Mouse (Mus musculus) cerebellum, adult 9-11 months (tissue): ENCODE results near the gene Tpsg1.

Experiments
- DNase-seq: peaks from one replicate; pipeline ENCODE4 v3.0.0; 2022

Tpsg1 gene

DNA sequence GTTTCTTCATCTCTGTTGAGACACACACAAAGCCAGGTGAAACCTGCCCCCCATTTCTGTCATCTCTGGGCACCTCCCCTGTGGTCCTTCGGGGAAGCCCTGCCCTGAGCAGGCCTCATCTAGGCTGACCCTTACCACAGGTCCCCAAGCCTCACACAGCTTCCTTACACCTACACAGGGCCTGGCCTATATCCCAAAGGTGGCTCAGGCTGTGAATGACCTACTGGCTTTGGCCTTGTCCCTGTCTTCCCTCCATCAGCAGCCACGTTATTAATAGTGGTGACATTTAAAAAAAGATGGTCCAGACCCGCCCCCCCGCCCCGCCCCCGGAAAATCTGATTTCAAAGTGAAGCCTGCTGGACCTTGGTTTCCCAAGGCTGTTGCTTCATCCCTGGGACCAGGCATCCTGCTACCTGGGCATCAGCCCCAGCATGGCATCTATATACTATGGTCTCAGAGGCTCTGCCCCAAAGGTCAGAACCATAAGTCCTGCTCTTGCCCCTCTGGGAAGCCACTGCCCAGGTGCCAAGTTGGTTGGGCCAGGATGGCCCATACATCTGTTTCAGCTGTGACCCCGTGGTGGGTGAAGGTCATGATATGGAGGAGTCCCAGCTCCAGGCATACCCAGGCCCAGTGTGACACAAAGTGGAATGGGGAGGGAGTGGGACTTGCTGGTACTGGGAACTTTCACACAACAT lies 39.4 kb downstream of the Tpsg1 start:
- no peak for DNase-seq

DNA sequence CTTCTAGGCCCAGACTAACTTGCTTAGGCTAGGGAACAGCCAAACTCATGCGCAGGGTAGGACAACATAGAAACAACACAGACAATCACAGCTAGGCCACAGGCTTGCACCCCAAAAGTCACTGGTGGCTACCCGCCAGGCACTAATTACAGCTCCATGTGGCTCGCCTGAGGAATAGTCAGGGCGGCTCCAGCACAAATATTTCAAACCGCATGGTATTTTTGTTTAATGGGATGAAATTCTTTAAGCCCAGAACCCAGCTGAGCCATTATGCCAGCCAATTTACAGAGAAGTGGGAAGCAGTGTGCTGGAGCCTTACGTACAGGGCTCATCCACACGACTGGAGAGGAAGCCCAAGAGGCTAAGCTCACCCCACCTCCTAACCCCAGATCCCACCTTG lies 40.5 kb downstream of the Tpsg1 start:
- no peak for DNase-seq

DNA sequence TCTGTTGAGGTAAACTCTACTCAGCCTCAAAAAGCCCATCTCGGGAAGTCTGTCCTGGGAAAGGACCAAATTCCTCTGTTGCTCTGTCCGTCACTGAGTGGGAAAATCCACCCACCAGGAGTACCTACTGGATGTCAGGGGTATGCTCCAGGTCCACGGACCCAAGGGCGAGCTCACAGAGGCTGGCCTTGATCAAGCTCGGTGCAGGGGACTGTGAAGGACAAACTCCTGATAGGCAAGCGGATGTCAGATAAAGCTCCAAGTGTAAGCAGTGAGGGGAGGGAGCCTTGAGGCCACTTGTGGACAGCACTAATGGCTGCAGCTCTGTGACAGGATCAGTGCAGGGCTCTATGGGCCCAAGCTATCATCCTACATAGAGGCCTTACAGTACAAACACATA lies 41.1 kb downstream of the Tpsg1 start:
- DNase-seq: no peak

DNA sequence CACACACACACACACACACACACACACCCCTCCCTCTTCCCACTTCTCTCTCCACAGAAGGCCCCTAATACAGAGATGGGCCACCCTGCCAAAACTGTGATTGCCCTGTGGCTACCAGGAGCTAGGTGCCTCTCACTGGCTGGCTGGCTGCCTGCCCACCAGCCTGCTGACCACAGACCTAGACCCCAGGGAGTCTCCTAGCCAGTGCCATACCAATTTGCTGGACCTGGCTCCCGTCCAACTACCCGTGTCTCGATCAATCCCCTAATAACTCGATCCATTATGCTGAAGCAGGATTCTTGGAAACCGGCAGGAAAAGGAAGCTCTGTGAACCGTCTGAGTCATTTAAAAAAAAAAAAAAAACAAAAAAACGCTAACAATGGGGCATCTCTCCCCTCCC lies 41.7 kb downstream of the Tpsg1 start:
- DNase-seq: no peak

DNA sequence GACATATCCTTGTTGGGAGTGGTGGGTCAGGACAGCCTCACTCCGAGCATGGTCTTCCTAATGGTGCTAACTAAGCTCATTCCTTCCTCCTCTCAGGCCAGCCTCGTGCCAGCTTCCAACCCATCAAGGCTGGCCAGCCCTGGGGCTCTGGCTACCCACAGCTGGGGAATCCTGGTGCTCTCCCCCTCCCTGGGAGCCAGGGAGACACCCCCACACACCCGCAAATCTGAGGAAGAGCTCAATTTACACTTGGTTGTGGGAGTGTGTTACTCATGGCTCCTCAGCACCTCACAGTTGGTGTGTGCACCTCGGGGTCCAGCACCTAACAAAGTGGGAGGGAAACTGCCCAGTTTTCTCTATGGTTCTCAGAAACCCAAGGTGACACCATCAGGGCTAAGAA lies 42.2 kb downstream of the Tpsg1 start:
- DNase-seq: no peak

DNA sequence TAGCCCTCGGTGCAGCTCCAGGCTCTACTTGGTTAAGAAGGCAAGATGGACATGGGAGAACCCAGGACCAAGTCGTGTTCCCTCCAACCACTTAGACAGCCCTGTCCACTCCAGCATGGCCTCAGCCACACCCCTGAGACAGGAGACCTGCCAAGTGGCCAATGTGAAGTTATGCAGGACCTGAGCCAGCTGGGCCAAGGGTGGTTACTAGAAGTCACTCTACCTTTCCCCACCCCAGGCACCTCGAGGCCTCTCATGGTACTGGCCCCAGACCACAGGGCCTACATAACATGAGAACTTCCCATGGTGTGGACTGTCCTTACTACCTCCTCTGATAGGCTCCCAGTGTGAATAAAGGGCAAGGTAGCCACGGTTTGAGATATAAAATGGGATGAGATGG lies 45.1 kb downstream of the Tpsg1 start:
- DNase-seq: no peak

DNA sequence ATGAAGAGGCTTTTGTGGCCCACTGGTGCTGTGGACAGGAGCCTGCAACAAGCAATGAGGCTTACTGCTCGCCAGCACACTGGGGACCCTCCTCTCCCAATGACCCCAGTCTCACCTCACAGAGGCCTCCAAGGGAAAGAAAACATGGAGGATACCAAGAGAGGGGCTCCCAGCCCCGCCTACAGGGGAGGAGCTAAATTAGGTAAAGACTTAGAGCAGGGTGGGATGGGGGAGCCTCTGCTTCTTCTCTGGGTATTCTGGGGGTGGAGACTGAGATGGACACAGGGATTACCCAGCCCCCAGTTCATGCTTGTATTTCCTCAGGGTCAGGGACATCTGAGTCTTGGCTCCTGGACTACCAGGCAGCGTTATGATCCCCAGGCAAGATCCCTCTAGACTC lies 45.8 kb downstream of the Tpsg1 start:
- no peak for DNase-seq

DNA sequence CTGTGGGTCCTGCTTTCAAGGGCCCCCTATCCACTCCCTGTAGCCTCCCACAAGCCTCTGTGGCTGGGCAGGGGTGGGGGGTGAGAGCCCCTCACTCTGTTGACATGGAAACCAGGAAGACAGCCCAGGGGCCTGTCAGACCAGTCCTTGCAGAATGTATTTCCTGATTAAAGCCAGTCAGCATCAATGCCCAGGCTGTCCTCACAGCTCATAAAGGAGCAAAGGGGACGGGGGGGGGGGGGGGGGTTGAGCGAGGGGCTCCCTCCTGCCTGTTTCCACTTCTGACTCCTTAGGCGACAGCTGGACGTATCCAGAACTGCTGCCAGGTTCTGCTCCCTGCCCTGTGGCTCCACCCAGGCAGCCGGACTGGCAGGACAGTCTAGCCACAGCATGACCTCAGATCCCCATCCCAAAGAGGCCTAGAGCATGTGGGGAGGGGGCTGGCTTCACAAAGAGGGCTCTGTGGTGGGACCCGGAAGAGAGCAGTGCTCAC lies 46.4 kb downstream of the Tpsg1 start:
- DNase-seq: no peak

DNA sequence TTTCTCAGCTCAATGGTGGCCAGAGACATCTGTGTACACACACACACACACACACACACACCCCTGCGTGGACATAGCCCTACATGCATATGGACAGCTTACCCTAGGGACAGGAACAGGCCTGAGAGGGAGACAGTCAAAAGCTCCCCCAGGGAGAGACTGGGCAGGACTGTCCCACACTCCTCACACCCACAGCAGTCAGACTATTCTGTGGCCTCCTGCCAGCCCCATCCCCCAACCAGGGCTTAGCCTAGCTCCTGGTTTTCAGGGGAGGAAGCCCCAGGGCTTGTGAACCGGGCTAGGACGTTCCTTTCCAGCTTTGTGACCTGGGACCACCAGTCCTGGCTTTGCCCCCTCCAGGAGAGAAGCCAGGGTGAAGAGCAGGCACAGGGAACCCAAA lies 47.1 kb downstream of the Tpsg1 start:
- no peak for DNase-seq

DNA sequence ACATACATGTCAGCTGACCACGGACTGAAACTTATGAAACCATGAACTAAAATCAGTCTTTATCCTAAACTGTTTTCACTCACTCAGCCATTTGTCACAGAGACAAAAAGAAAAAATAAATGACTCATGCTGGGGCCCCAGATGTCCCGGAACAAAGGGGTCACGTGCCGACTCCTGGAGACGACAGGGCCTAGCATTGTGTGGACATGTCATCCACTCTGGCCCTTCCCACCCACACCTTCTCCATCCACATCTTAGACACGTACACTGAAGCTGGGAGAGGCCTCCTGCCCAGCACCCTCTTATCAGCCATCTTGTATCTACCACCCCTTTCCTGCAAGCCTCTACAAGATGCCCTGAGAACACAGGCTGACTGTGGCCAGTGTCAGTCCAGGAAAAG lies 48.9 kb downstream of the Tpsg1 start:
- no peak for DNase-seq

DNA sequence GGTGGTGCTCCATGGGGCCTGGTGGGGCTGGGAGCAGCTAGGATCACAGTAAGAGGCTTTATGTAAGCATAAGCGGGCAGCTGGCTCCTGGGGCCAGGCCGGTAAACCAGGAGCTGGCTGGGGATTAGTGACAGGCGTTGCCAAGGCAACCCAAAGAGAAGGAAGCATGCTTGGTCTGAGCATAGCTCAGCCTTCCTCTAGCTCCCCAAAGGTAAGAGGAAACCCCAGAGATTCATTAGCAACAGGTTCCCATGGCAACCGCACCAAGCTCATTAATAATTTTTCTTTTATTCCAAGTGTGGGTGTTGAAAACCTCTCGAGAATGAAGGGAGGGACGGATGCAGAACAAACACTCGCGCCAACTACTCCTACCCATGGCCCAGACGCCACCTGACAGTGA lies 49.9 kb downstream of the Tpsg1 start:
- no peak for DNase-seq

DNA sequence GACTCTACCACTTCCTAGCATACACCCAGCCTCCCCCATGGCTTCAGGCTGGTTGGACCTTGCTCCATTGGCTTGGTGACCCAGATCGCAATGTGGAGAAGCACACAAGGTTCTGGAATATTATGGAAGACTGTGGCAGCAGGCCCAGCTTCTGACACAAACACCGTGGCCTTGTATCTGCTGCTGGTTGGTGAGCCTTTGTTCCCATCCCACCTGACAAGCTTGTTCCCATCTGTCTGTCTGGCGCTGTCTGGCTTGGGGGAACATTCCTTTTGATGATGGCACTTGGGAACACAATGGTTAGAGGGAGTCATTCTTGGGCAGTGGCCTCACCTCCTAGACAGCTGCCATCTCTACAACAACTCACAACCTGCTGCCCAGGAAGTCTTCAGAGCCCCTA lies 51.9 kb downstream of the Tpsg1 start:
- DNase-seq: no peak
